Mouse (Mus musculus): ENCODE data around the gene Iqch.

- TF ChIP-seq POLR2A (IDR thresholded peaks at IDR 0.05; ENCODE audit: low read depth, low read length) (no peak), CTCF (IDR thresholded peaks at IDR 0.05; ENCODE audit: extremely low read depth, insufficient read length, insufficient replicate concordance, low read depth, low read length) (no peak)
Observed at GRCm38 (mm10) chr9:63613569-63613968, 11.3 kb upstream of the Iqch start.

Measured in small intestine, adult 2 months (tissue).